Mouse (Mus musculus) heart, embryonic 10.5 days (tissue): Measurements from ENCODE around the gene Bcl7c. TPM values are rescaled to one million over a fixed set of nuclear protein-coding genes. Genes with fewer than 3 reads are reported as not detected.
A peak's percentile ranks its signal among the peaks of the same experiment; 100 is the strongest.

ENCODE experiments used
- DNase-seq: peaks from one replicate; pipeline ENCODE4 v3.0.0-alpha.2; 2017; ENCODE audit warnings: low spot score
- H3K27ac ChIP-seq: fragments of 300-500 bp; sonication (generic); 2 replicates; pipeline ENCODE4 v1.5.1; 2016; ENCODE audit warnings: mild to moderate bottlenecking
- H3K27me3 ChIP-seq: fragments of 300-500 bp; sonication (generic); 2 replicates; pipeline ENCODE4 v1.6.1; 2016; ENCODE audit warnings: mild to moderate bottlenecking; ENCODE audit not compliant: poor library complexity, insufficient read depth, severe bottlenecking
- H3K36me3 ChIP-seq: fragments of 300-500 bp; sonication (generic); 2 replicates; pipeline ENCODE4 v1.6.1; 2016; ENCODE audit warnings: mild to moderate bottlenecking, moderate library complexity
- H3K4me1 ChIP-seq: fragments of 300-500 bp; sonication (generic); 2 replicates; pipeline ENCODE4 v1.6.1; 2016; ENCODE audit warnings: mild to moderate bottlenecking
- H3K4me3 ChIP-seq: fragments of 300-500 bp; sonication (generic); 2 replicates; pipeline ENCODE4 v1.5.1; 2016; ENCODE audit warnings: mild to moderate bottlenecking, moderate library complexity
- H3K9me3 ChIP-seq: fragments of 300-500 bp; sonication (generic); 2 replicates; pipeline ENCODE4 v1.6.1; 2016; ENCODE audit warnings: mild to moderate bottlenecking, moderate library complexity
- WGBS: fragments of 180-500 bp; shearing (Covaris S2); methylation state at CpG from one replicate; pipeline ENCODE4 v1.1.7; 2016; 5-methylcytosine and 5-hydroxymethylcytosine counted together
- microRNA counts: library from miRNA; unstranded; fragments of <30 nt; microRNA quantifications from one replicate; lab custom pipeline; 2017
- microRNA-seq: library from miRNA; unstranded; fragments of <30 nt; microRNA quantifications from one replicate; pipeline ENCODE4, GENCODE M21; 2017
- polyA plus RNA-seq: library from polyadenylated mRNA; unstranded; fragments of >200 nt; fragmentation: Nextera tagmentation; extraction: Ambion mirVana; gene quantifications from 2 replicates; pipeline ENCODE4 v1.2.1, GENCODE M21; 2016

Gene Bcl7c
- polyA plus RNA-seq, 1 experiment from 2014 or later: 59.4 TPM

GRCm38 (mm10) chr7:127614891-127615843 is 93.6 kb downstream of the Bcl7c start, which contains the start of gene Zfp629:
Gene Zfp629 (minus strand): TSS chr7:127615797.
- peaks cover 16% of the 10 kb centered on the region for H3K9me3 ChIP-seq
- H3K36me3 ChIP-seq: peaks cover 34% of the 10 kb centered on the region
- peak within 1 kb of the TSS; percentile 98 for H3K27ac ChIP-seq
- peak; percentile 93 for DNase-seq
- no peaks in the 10 kb centered on the region for H3K27me3 ChIP-seq
- WGBS: under 1% methylated on average over 48 of the region's 50 CpGs
- H3K4me1 ChIP-seq: peaks cover 23% of the 10 kb centered on the region
- H3K4me3 ChIP-seq: peak within 1 kb of the TSS; percentile 99

GRCm38 (mm10) chr7:127614511-127614890 is 94.2 kb downstream of the Bcl7c start:
- Histone ChIP-seq H3K9me3 (peaks cover 16% of the 10 kb centered on the region), H3K27ac (peak overlapping the region; percentile 98), H3K36me3 (peaks cover 41% of the 10 kb centered on the region), H3K4me1 (peaks cover 23% of the 10 kb centered on the region), H3K4me3 (peak overlapping the region; percentile 99), H3K27me3 (no peaks in the 10 kb centered on the region)
- DNase-seq: peak; percentile 85
- whole genome bisulfite sequencing: 1% methylated on average over 43 of the region's 44 CpGs

- H3K4me1 ChIP-seq: peaks cover 23% of the 10 kb centered on the region
- peaks cover 45% of the 10 kb centered on the region for H3K36me3 ChIP-seq
- no peaks in the 10 kb centered on the region for H3K27me3 ChIP-seq
- peak overlapping the region; percentile 99 for H3K4me3 ChIP-seq
- WGBS: 25% methylated on average over 8 of the region's 8 CpGs
- no peak for DNase-seq
- H3K9me3 ChIP-seq: peaks cover 16% of the 10 kb centered on the region
- H3K27ac ChIP-seq: peak overlapping the region; percentile 98
These were observed 94.6 kb downstream of the Bcl7c start for GRCm38 (mm10) chr7:127614091-127614490.

GRCm38 (mm10) chr7:127613501-127613900 is 95.2 kb downstream of the Bcl7c start:
- no peaks in the 10 kb centered on the region for H3K27me3 ChIP-seq
- H3K4me3 ChIP-seq: peak overlapping the region; percentile 99
- H3K36me3 ChIP-seq: peaks cover 51% of the 10 kb centered on the region
- 82% methylated on average over 8 of the region's 8 CpGs for whole genome bisulfite sequencing
- peaks cover 23% of the 10 kb centered on the region for H3K4me1 ChIP-seq
- H3K9me3 ChIP-seq: peaks cover 16% of the 10 kb centered on the region
- no peak overlapping the region for H3K27ac ChIP-seq
- no peak for DNase-seq

GRCm38 (mm10) chr7:127611561-127611960 is 97.2 kb downstream of the Bcl7c start:
- DNase-seq: no peak
- WGBS: 96% methylated on average over 26 of the region's 26 CpGs
- Histone ChIP-seq H3K9me3 (peaks cover 16% of the 10 kb centered on the region), H3K27me3 (no peaks in the 10 kb centered on the region), H3K4me3 (no peak overlapping the region), H3K27ac (no peak overlapping the region), H3K4me1 (peaks cover 23% of the 10 kb centered on the region), H3K36me3 (peaks cover 70% of the 10 kb centered on the region)

MicroRNAs within 50 kb of the gene (microRNA counts, 519-probe panel; counts per million panel counts)
- not detected for microRNA mmu-miR-762 (lab: Ali Mortazavi, UCI)

Small RNA genes within 50 kb of the gene (microRNA-seq; reads per million reads assigned to microRNA genes)
- gene Mir762: not detected

Other genes with a start within 250 kb of the Bcl7c start
- gene Prr14, start 249.3 kb downstream of the Bcl7c start, polyA plus RNA-seq: 35.6 and 42.2 TPM in 2 replicates
- 6.4 and 13.0 TPM in 2 replicates for gene Fbrs, start 229.7 kb downstream of the Bcl7c start, polyA plus RNA-seq
- 47.4 and 56.4 TPM in 2 replicates for gene Srcap, start 196.9 kb downstream of the Bcl7c start, polyA plus RNA-seq
- gene Gm42715, start 189.3 kb downstream of the Bcl7c start, polyA plus RNA-seq: 9.4 and 10.0 TPM in 2 replicates
- 4.7 and 5.2 TPM in 2 replicates for gene Tmem265, start 147.5 kb downstream of the Bcl7c start, polyA plus RNA-seq
- gene Phkg2, start 135.6 kb downstream of the Bcl7c start, polyA plus RNA-seq: 44.2 and 46.6 TPM in 2 replicates
- 9.5 and 10.2 TPM in 2 replicates for gene Ccdc189, start 120.3 kb downstream of the Bcl7c start, polyA plus RNA-seq
- gene Rnf40, start 120.2 kb downstream of the Bcl7c start, polyA plus RNA-seq: 37.5 and 46.3 TPM in 2 replicates
- 13.0 and 13.8 TPM in 2 replicates for gene Zfp629, start 93.1 kb downstream of the Bcl7c start, polyA plus RNA-seq
- gene Ctf1, start 3.8 kb upstream of the Bcl7c start, polyA plus RNA-seq: 3.4 and 6.5 TPM in 2 replicates
- gene Ctf2, start 23.2 kb upstream of the Bcl7c start, polyA plus RNA-seq: 0.26 TPM in 1 of 2 replicates, not detected in the other
- gene Fbxl19, start 35.6 kb upstream of the Bcl7c start, polyA plus RNA-seq: 3.4 and 4.8 TPM in 2 replicates
- gene Orai3, start 60.9 kb upstream of the Bcl7c start, polyA plus RNA-seq: 12.9 and 19.8 TPM in 2 replicates
- 13.2 and 23.7 TPM in 2 replicates for gene Setd1a, start 67.7 kb upstream of the Bcl7c start, polyA plus RNA-seq
- not detected in 2 replicates for gene Gm49388, start 76.7 kb upstream of the Bcl7c start, polyA plus RNA-seq
- 14.9 and 17.1 TPM in 2 replicates for gene Hsd3b7, start 91.7 kb upstream of the Bcl7c start, polyA plus RNA-seq
- 32.4 and 36.3 TPM in 2 replicates for gene Stx4a, start 115.4 kb upstream of the Bcl7c start, polyA plus RNA-seq
- gene Stx1b, start 115.6 kb upstream of the Bcl7c start, polyA plus RNA-seq: 1.1 and 3.2 TPM in 2 replicates
- gene Zfp646, start 167.3 kb upstream of the Bcl7c start, polyA plus RNA-seq: 10.6 and 11.7 TPM in 2 replicates
- gene Zfp668, start 167.9 kb upstream of the Bcl7c start, polyA plus RNA-seq: 15.7 and 21.7 TPM in 2 replicates
- gene Prss53, start 182.0 kb upstream of the Bcl7c start, polyA plus RNA-seq: 1.2 and 1.9 TPM in 2 replicates
- gene Gm21974, start 186.5 kb upstream of the Bcl7c start, polyA plus RNA-seq: not detected in 2 replicates
- gene Vkorc1, start 186.7 kb upstream of the Bcl7c start, polyA plus RNA-seq: 81.7 and 89.4 TPM in 2 replicates
- gene Bckdk, start 195.1 kb upstream of the Bcl7c start, polyA plus RNA-seq: 143 and 176 TPM in 2 replicates
- 31.0 and 39.7 TPM in 2 replicates for gene Kat8, start 203.6 kb upstream of the Bcl7c start, polyA plus RNA-seq
- 2.3 and 8.9 TPM in 2 replicates for gene Prss8, start 221.2 kb upstream of the Bcl7c start, polyA plus RNA-seq
- 10.9 and 13.0 TPM in 2 replicates for gene Prss36, start 237.8 kb upstream of the Bcl7c start, polyA plus RNA-seq